ENCODE assay signal across 35 mouse cellular contexts in genomic region chr11:101973496-101973895, GRCm38 (mm10). TPM values are rescaled to one million over a fixed set of nuclear protein-coding genes. Genes with fewer than 3 reads are reported as not detected.
DNase-seq lines count a peak whose midpoint lies in the region; ATAC-seq and TF ChIP-seq lines count a peak whose summit lies in the region.
"Had no signal": no experiment of that assay in that cellular context is flagged by ENCODE, and none has a peak within 500 bp of the region (broad histone marks: within the 10 kb centered on the region; RNA-seq: fewer than 3 reads in every experiment).

No protein-coding gene starts in this region.

- TF ChIP-seq POLR2A in limb, embryonic 14.5 days (IDR thresholded peaks at IDR 0.05; ENCODE audit: borderline replicate concordance, extremely low read depth, insufficient read depth, insufficient read length), result no peak

- no peak overlapping the region for H3K4me2 ChIP-seq in heart, embryonic 12.5 days
- no peak overlapping the region; the same call in 1 of the 2 replicates for H3K4me2 ChIP-seq in limb, embryonic 11.5 days (ENCODE audit: low read depth, severe bottlenecking)
- 0 out of 2 replicates have a peak overlapping the region, but pooled peaks have one; percentile 14 for H3K4me2 ChIP-seq in limb, embryonic 14.5 days (replicated peaks; ENCODE audit: low read depth, low read length, severe bottlenecking)
- H3K4me2 ChIP-seq: embryonic facial prominence, embryonic 13.5 days; forebrain, embryonic 13.5 days; hindbrain, embryonic 12.5 days; hindbrain, embryonic 15.5 days had no signal

- H3K27ac ChIP-seq in heart, embryonic 12.5 days (ENCODE audit: poor library complexity, severe bottlenecking), result no peak overlapping the region
- 0 out of 2 replicates have a peak overlapping the region, but pooled peaks have one; percentile 8 for H3K27ac ChIP-seq in limb, embryonic 11.5 days (replicated peaks; ENCODE audit: low read depth, low read length)
- no peak overlapping the region for H3K27ac ChIP-seq in limb, embryonic 14.5 days (replicated peaks; ENCODE audit: low read depth, low read length)
- no peak overlapping the region for H3K27ac ChIP-seq in forebrain, embryonic 10.5 days
- H3K27ac ChIP-seq: embryonic facial prominence, embryonic 10.5 days; embryonic facial prominence, embryonic 13.5 days; forebrain, embryonic 13.5 days; heart, adult 2 months; heart, embryonic 10.5 days; hindbrain, embryonic 12.5 days; hindbrain, embryonic 15.5 days had no signal

- intact Hi-C loops in gastrocnemius, postnatal 36 days (cut with DNase I), result no loop called here

- peaks cover 60% of the 10 kb centered on the region for H3K36me3 ChIP-seq in heart, embryonic 12.5 days
- H3K36me3 ChIP-seq in limb, embryonic 11.5 days (ENCODE audit: control insufficient read depth, insufficient read depth, low read length), result no peaks in the 10 kb centered on the region; the same call in 1 of the 2 replicates
- H3K36me3 ChIP-seq in limb, embryonic 14.5 days (ENCODE audit: control insufficient read depth, insufficient read depth, low read length), result no peaks in the 10 kb centered on the region
- H3K36me3 ChIP-seq in forebrain, embryonic 10.5 days (replicated peaks), result peaks cover 16% of the 10 kb centered on the region
- H3K36me3 ChIP-seq: embryonic facial prominence, embryonic 13.5 days; G1E; hindbrain, embryonic 12.5 days; hindbrain, embryonic 15.5 days had no signal

- H3K4me1 ChIP-seq in heart, embryonic 12.5 days (replicated peaks), result peaks cover 14% of the 10 kb centered on the region
- peaks cover 20% of the 10 kb centered on the region for H3K4me1 ChIP-seq in limb, embryonic 11.5 days (ENCODE audit: control insufficient read depth, insufficient read depth, low read length)
- H3K4me1 ChIP-seq in limb, embryonic 14.5 days (ENCODE audit: control insufficient read depth, insufficient read depth, low read length), result peaks cover 9% of the 10 kb centered on the region; the same call in 1 of the 2 replicates
- H3K4me1 ChIP-seq in forebrain, embryonic 10.5 days, result peaks cover 22% of the 10 kb centered on the region
- H3K4me1 ChIP-seq: embryonic facial prominence, embryonic 13.5 days; forebrain, embryonic 13.5 days had no signal

- no peak for ATAC-seq in heart, embryonic 12.5 days (ENCODE audit: insufficient number of reproducible peaks, low FRiP score)
- ATAC-seq in limb, embryonic 11.5 days (ENCODE audit: insufficient number of reproducible peaks, low FRiP score, low TSS enrichment, low read depth), result no peak
- ATAC-seq in limb, embryonic 14.5 days (ENCODE audit: low FRiP score, low read depth), result no peak
- ATAC-seq: forebrain, embryonic 13.5 days; forebrain, embryonic 16.5 days; Patski had no signal

- H3K9me3 ChIP-seq in heart, embryonic 12.5 days (replicated peaks), result no peaks in the 10 kb centered on the region
- no peaks in the 10 kb centered on the region for H3K9me3 ChIP-seq in limb, embryonic 11.5 days (ENCODE audit: control insufficient read depth, low read length)
- no peaks in the 10 kb centered on the region for H3K9me3 ChIP-seq in limb, embryonic 14.5 days (ENCODE audit: control insufficient read depth, low read length)
- H3K9me3 ChIP-seq in forebrain, embryonic 10.5 days, result no peaks in the 10 kb centered on the region
- H3K9me3 ChIP-seq: embryonic facial prominence, embryonic 10.5 days; embryonic facial prominence, embryonic 13.5 days; forebrain, embryonic 13.5 days; G1E; heart, embryonic 10.5 days; hindbrain, embryonic 12.5 days; hindbrain, embryonic 15.5 days had no signal

- WGBS in heart, embryonic 12.5 days, result 85% methylated on average over 9 of the region's 9 CpGs
- WGBS in limb, embryonic 11.5 days, result 57% methylated on average over 9 of the region's 9 CpGs
- 27% methylated on average over 9 of the region's 9 CpGs for WGBS in limb, embryonic 14.5 days
- 89% methylated on average over 9 of the region's 9 CpGs for WGBS in forebrain, embryonic 10.5 days

- no peaks in the 10 kb centered on the region for H3K27me3 ChIP-seq in heart, embryonic 12.5 days (replicated peaks)
- H3K27me3 ChIP-seq in limb, embryonic 11.5 days (ENCODE audit: control insufficient read depth, insufficient read depth, low read length), result no peaks in the 10 kb centered on the region
- H3K27me3 ChIP-seq in limb, embryonic 14.5 days (ENCODE audit: control insufficient read depth, insufficient read depth, low read length), result no peaks in the 10 kb centered on the region
- peaks cover 2% of the 10 kb centered on the region for H3K27me3 ChIP-seq in forebrain, embryonic 10.5 days (ENCODE audit: poor library complexity, severe bottlenecking)
- H3K27me3 ChIP-seq: hindbrain, embryonic 12.5 days; hindbrain, embryonic 15.5 days; Patski had no signal

- peak; percentile 91 for DNase-seq in heart, adult 11 months
- no peak for DNase-seq in limb, embryonic 11.5 days (ENCODE audit: low spot score)
- no peak for DNase-seq in limb, embryonic 14.5 days (ENCODE audit: low spot score)
- DNase-seq in gastrocnemius, postnatal 36 days, result no peak
- no peak for DNase-seq in spleen, postnatal 36 days (ENCODE audit: low spot score in 2 of 2)
- DNase-seq in forebrain, embryonic 10.5 days (ENCODE audit: extremely low spot score, low spot score), result no peak
- DNase-seq: adrenal gland, postnatal 10 days; B cell, adult 2 months; cerebellum, adult 2 months; cerebellum, postnatal 10 days; cerebellum, postnatal 36 days; embryo, embryonic 11 days; gastrocnemius, postnatal 10 days; heart, adult 2 months had no signal

- no peak overlapping the region for H3K4me3 ChIP-seq in heart, embryonic 12.5 days
- no peak overlapping the region for H3K4me3 ChIP-seq in limb, embryonic 11.5 days (ENCODE audit: low read depth, low read length)
- no peak overlapping the region for H3K4me3 ChIP-seq in limb, embryonic 14.5 days (replicated peaks; ENCODE audit: low read length)
- H3K4me3 ChIP-seq in forebrain, embryonic 10.5 days, result no peak overlapping the region
- H3K4me3 ChIP-seq: embryonic facial prominence, embryonic 10.5 days; embryonic facial prominence, embryonic 13.5 days; erythroblast, embryonic 14.5 days; forebrain, embryonic 13.5 days; heart, adult 2 months; heart, embryonic 10.5 days; hindbrain, embryonic 12.5 days; hindbrain, embryonic 15.5 days had no signal

- no peak overlapping the region for H3K9ac ChIP-seq in heart, embryonic 12.5 days
- H3K9ac ChIP-seq in limb, embryonic 11.5 days (ENCODE audit: low read length), result no peak overlapping the region
- H3K9ac ChIP-seq in limb, embryonic 14.5 days (ENCODE audit: low read depth, low read length, severe bottlenecking), result no peak overlapping the region
- H3K9ac ChIP-seq: embryonic facial prominence, embryonic 13.5 days; forebrain, embryonic 13.5 days; hindbrain, embryonic 12.5 days; hindbrain, embryonic 15.5 days had no signal

RNA-seq across cellular contexts. Expression of gene Sost, which starts 6.7 kb away (rescaled TPM):
- 0.77 and 1.6 TPM in 2 replicates for polyA plus RNA-seq in heart, embryonic 12.5 days (2016; fragmentation: Nextera tagmentation; extraction: Ambion mirVana)
- 0.41 and 0.43 TPM in 2 replicates for polyA plus RNA-seq in limb, embryonic 11.5 days (2014; fragmentation: Nextera tagmentation; extraction: Ambion mirVana)
- 0.82 and 0.88 TPM in 2 replicates for polyA plus RNA-seq in limb, embryonic 14.5 days (2012; rRNA removed)
- polyA plus RNA-seq in limb, embryonic 14.5 days (2014; fragmentation: Nextera tagmentation; extraction: Ambion mirVana), result not detected in 2 replicates
- total RNA-seq in gastrocnemius, postnatal 36 days (2021), result not detected
- not detected in 2 replicates for polyA plus RNA-seq in forebrain, embryonic 10.5 days (2016; fragmentation: Nextera tagmentation; extraction: Ambion mirVana)
- total RNA-seq: adrenal gland, adult 18-20 months; CH12.LX; G1E; gastrocnemius, adult 18-20 months; hematopoietic stem cell, adult 5-6 weeks had no signal
- polyA plus RNA-seq: erythroblast, embryonic 14.5 days; forebrain, embryonic 13.5 days; forebrain, embryonic 16.5 days; G1E; intestine, embryonic 14.5 days; Patski had no signal

RNA-seq across cellular contexts. Expression of gene Cfap97d1, which starts 10.6 kb away (rescaled TPM):
- not detected in 2 replicates for polyA plus RNA-seq in heart, embryonic 12.5 days (2016; fragmentation: Nextera tagmentation; extraction: Ambion mirVana)
- polyA plus RNA-seq in limb, embryonic 11.5 days (2014; fragmentation: Nextera tagmentation; extraction: Ambion mirVana), result not detected in 2 replicates
- polyA plus RNA-seq in limb, embryonic 14.5 days (2012; rRNA removed), result not detected in 2 replicates
- polyA plus RNA-seq in limb, embryonic 14.5 days (2014; fragmentation: Nextera tagmentation; extraction: Ambion mirVana), result not detected in 2 replicates
- not detected for total RNA-seq in gastrocnemius, postnatal 36 days (2021)
- polyA plus RNA-seq in forebrain, embryonic 10.5 days (2016; fragmentation: Nextera tagmentation; extraction: Ambion mirVana), result not detected in 2 replicates
- total RNA-seq: adrenal gland, adult 18-20 months; adrenal gland, postnatal 10 days; adrenal gland, postnatal 4 days; CH12.LX; G1E; gastrocnemius, adult 18-20 months; gastrocnemius, postnatal 10 days; heart, adult 2 months; heart, postnatal 25 days; hematopoietic stem cell, adult 5-6 weeks had no signal
- polyA plus RNA-seq: cerebellum, adult 2 months; cortical plate, adult 2 months; embryonic facial prominence, embryonic 10.5 days; embryonic facial prominence, embryonic 13.5 days; erythroblast, embryonic 14.5 days; forebrain, embryonic 13.5 days; forebrain, embryonic 16.5 days; G1E; heart, adult 2 months; heart, embryonic 10.5 days; heart, embryonic 14.5 days; heart, postnatal 0 days; hindbrain, embryonic 12.5 days; hindbrain, embryonic 15.5 days; intestine, embryonic 14.5 days; Patski had no signal

RNA-seq across cellular contexts. Expression of gene Dusp3, which starts 13.3 kb away (rescaled TPM):
- 53.7 and 54.9 TPM in 2 replicates for polyA plus RNA-seq in heart, embryonic 12.5 days (2016; fragmentation: Nextera tagmentation; extraction: Ambion mirVana)
- polyA plus RNA-seq in limb, embryonic 11.5 days (2014; fragmentation: Nextera tagmentation; extraction: Ambion mirVana), result 9.8 and 11.3 TPM in 2 replicates
- 20.1 and 21.1 TPM in 2 replicates for polyA plus RNA-seq in limb, embryonic 14.5 days (2012; rRNA removed)
- polyA plus RNA-seq in limb, embryonic 14.5 days (2014; fragmentation: Nextera tagmentation; extraction: Ambion mirVana), result 23.4 and 23.6 TPM in 2 replicates
- 100 to 1,000 TPM; 126 to 167 TPM for total RNA-seq in gastrocnemius, postnatal 36 days (2021)
- polyA plus RNA-seq in forebrain, embryonic 10.5 days (2016; fragmentation: Nextera tagmentation; extraction: Ambion mirVana), result 12.1 and 12.6 TPM in 2 replicates

RNA-seq across cellular contexts. Expression of gene Mpp3, which starts 54.8 kb away (rescaled TPM):
- polyA plus RNA-seq in heart, embryonic 12.5 days (2016; fragmentation: Nextera tagmentation; extraction: Ambion mirVana), result 4.1 and 4.5 TPM in 2 replicates
- polyA plus RNA-seq in limb, embryonic 11.5 days (2014; fragmentation: Nextera tagmentation; extraction: Ambion mirVana), result 11.3 and 12.7 TPM in 2 replicates
- polyA plus RNA-seq in limb, embryonic 14.5 days (2012; rRNA removed), result 15.7 and 17.8 TPM in 2 replicates
- 4.9 and 5.2 TPM in 2 replicates for polyA plus RNA-seq in limb, embryonic 14.5 days (2014; fragmentation: Nextera tagmentation; extraction: Ambion mirVana)
- 10 to 100 TPM; 26.4 to 33.6 TPM for total RNA-seq in gastrocnemius, postnatal 36 days (2021)
- polyA plus RNA-seq in forebrain, embryonic 10.5 days (2016; fragmentation: Nextera tagmentation; extraction: Ambion mirVana), result 13.5 and 16.1 TPM in 2 replicates
- polyA plus RNA-seq: erythroblast, embryonic 14.5 days; G1E had no signal
